Mouse (Mus musculus) MEL (cell line): ENCODE data around the gene Bsnd. TPM values are rescaled to one million over a fixed set of nuclear protein-coding genes. Genes with fewer than 3 reads are reported as not detected.

ENCODE experiments used
- DNase-seq: peaks from one replicate; pipeline ENCODE4 v3.0.0; 2011; ENCODE audit warnings: low read depth, low spot score
- H3K27ac ChIP-seq: 2 replicates; pipeline ENCODE4 v1.5.1; 2012; ENCODE audit warnings: low read depth, mild to moderate bottlenecking, control low read depth, low read length, moderate library complexity; ENCODE audit not compliant: control insufficient read depth
- H3K27me3 ChIP-seq, 2 experiments: fragments of 150-350 bp in 1 of 2; sonication (generic) in 1 of 2; 2 replicates each; pipeline ENCODE4 v1.6.1; 2012; ENCODE audit warnings: low read length in 2 of 2, mild to moderate bottlenecking in 2 of 2, improper control_type of control experiment in 1 of 2, moderate library complexity in 1 of 2; ENCODE audit not compliant: insufficient read depth in 2 of 2, control insufficient read depth in 1 of 2
- H3K36me3 ChIP-seq, 2 experiments: 2 replicates each; pipeline ENCODE4 v1.6.1; 2012 to 2014; ENCODE audit warnings: low read length in 2 of 2, improper control_type of control experiment in 1 of 2, inconsistent platforms in 1 of 2, mild to moderate bottlenecking in 1 of 2; ENCODE audit not compliant: insufficient read depth in 2 of 2, control insufficient read depth in 1 of 2
- H3K4me1 ChIP-seq, 2 experiments: fragments of 150-350 bp in 1 of 2; sonication (generic) in 1 of 2; 2 replicates each; pipeline ENCODE4 v1.6.1; 2012; ENCODE audit warnings: low read length in 2 of 2, improper control_type of control experiment in 1 of 2, mild to moderate bottlenecking in 1 of 2; ENCODE audit not compliant: insufficient read depth in 2 of 2, control insufficient read depth in 1 of 2
- H3K4me3 ChIP-seq, 2 experiments: fragments of 150-350 bp in 1 of 2; sonication (generic) in 1 of 2; 2 replicates each; pipeline ENCODE4 v1.5.1; 2012; ENCODE audit warnings: low read depth in 2 of 2, low read length in 2 of 2, mild to moderate bottlenecking in 2 of 2, moderate library complexity in 2 of 2, control low read depth in 1 of 2, improper control_type of control experiment in 1 of 2; ENCODE audit not compliant: control insufficient read depth in 1 of 2, insufficient read depth in 1 of 2
- H3K79me2 ChIP-seq: 2 replicates; pipeline ENCODE4 v1.6.1; 2012; ENCODE audit warnings: mild to moderate bottlenecking, low read length, moderate library complexity; ENCODE audit not compliant: control insufficient read depth, poor library complexity, insufficient read depth
- H3K9ac ChIP-seq: 2 replicates; pipeline ENCODE4 v1.6.1; 2012; ENCODE audit warnings: low read depth, mild to moderate bottlenecking, control low read depth, low read length, moderate library complexity; ENCODE audit not compliant: control insufficient read depth, poor library complexity, severe bottlenecking
- H3K9me3 ChIP-seq: fragments of 150-350 bp; sonication (generic); replicated peaks from 2 replicates; pipeline ENCODE4 v1.6.1; 2012; ENCODE audit warnings: mild to moderate bottlenecking, low read length, improper control_type of control experiment, moderate library complexity; ENCODE audit not compliant: insufficient read depth
- CHD1 ChIP-seq: IDR thresholded peaks from 2 replicates; pipeline ENCODE4 v1.6.1; 2012; ENCODE audit warnings: low read depth, mild to moderate bottlenecking, inconsistent platforms, low read length, improper control_type of control experiment
- E2F4 ChIP-seq: IDR thresholded peaks from 2 replicates; pipeline ENCODE4 v1.6.1; 2011; ENCODE audit warnings: low read depth, low read length, improper control_type of control experiment, borderline replicate concordance
- EP300 ChIP-seq, 2 experiments: IDR thresholded peaks; 2 replicates each; pipeline ENCODE4 v1.6.1; 2011; ENCODE audit warnings: improper control_type of control experiment in 2 of 2, low read length in 2 of 2, low read depth in 1 of 2, mild to moderate bottlenecking in 1 of 2
- ETS1 ChIP-seq: IDR thresholded peaks from 2 replicates; pipeline ENCODE4 v1.6.1; 2012; ENCODE audit warnings: low read depth, mild to moderate bottlenecking, inconsistent platforms, low read length, improper control_type of control experiment, moderate library complexity
- GABPA ChIP-seq: IDR thresholded peaks from 2 replicates; pipeline ENCODE4 v1.6.1; 2012; ENCODE audit warnings: low read depth, mild to moderate bottlenecking, inconsistent platforms, low read length, improper control_type of control experiment, moderate library complexity
- GATA1 ChIP-seq: IDR thresholded peaks from 2 replicates; pipeline ENCODE4 v1.6.1; 2011; ENCODE audit warnings: low read depth, low read length, improper control_type of control experiment
- HCFC1 ChIP-seq: IDR thresholded peaks from 2 replicates; pipeline ENCODE4 v1.6.1; 2012; ENCODE audit warnings: low read depth, mild to moderate bottlenecking, inconsistent platforms, low read length, improper control_type of control experiment, moderate library complexity
- KAT2A ChIP-seq: conservative IDR thresholded peaks from 2 replicates; pipeline ENCODE4 v1.6.1; 2012; ENCODE audit warnings: low read depth, low read length, improper control_type of control experiment, inconsistent platforms
- MAFK ChIP-seq: IDR thresholded peaks from 2 replicates; pipeline ENCODE4 v1.6.1; 2011; ENCODE audit warnings: low read depth, mild to moderate bottlenecking, low read length, improper control_type of control experiment, borderline replicate concordance
- MAZ ChIP-seq: IDR thresholded peaks from 2 replicates; pipeline ENCODE4 v1.6.1; 2012; ENCODE audit warnings: low read depth, mild to moderate bottlenecking, inconsistent platforms, low read length, improper control_type of control experiment
- MXI1 ChIP-seq: IDR thresholded peaks from 2 replicates; pipeline ENCODE4 v1.6.1; 2011; ENCODE audit warnings: mild to moderate bottlenecking, low read depth, low read length, improper control_type of control experiment
- MYB ChIP-seq: IDR thresholded peaks from 2 replicates; pipeline ENCODE4 v1.6.1; 2011; ENCODE audit warnings: mild to moderate bottlenecking, low read depth, low read length, improper control_type of control experiment
- MYC ChIP-seq: IDR thresholded peaks from 2 replicates; pipeline ENCODE4 v1.6.1; 2011; ENCODE audit warnings: low read depth, mild to moderate bottlenecking, low read length, improper control_type of control experiment, moderate library complexity
- NRF1 ChIP-seq: IDR thresholded peaks from 2 replicates; pipeline ENCODE4 v1.6.1; 2014; ENCODE audit warnings: low read depth, mild to moderate bottlenecking, inconsistent platforms, low read length, improper control_type of control experiment, moderate library complexity; ENCODE audit not compliant: poor library complexity, insufficient read depth, severe bottlenecking
- POLR2A ChIP-seq, 2 experiments: IDR thresholded peaks; 2 replicates each; pipeline ENCODE4 v1.6.1; 2011 to 2012; ENCODE audit warnings: low read length in 2 of 2, mild to moderate bottlenecking in 2 of 2, control low read depth in 1 of 2, improper control_type of control experiment in 1 of 2, low read depth in 1 of 2, moderate library complexity in 1 of 2; ENCODE audit not compliant: control insufficient read depth in 1 of 2, insufficient read depth in 1 of 2, poor library complexity in 1 of 2
- RCOR1 ChIP-seq: IDR thresholded peaks from 2 replicates; pipeline ENCODE4 v1.6.1; 2012; ENCODE audit warnings: low read depth, mild to moderate bottlenecking, inconsistent platforms, low read length, improper control_type of control experiment
- SMC3 ChIP-seq: IDR thresholded peaks from 2 replicates; pipeline ENCODE4 v1.6.1; 2011; ENCODE audit warnings: low read depth, low read length, improper control_type of control experiment
- TAL1 ChIP-seq: IDR thresholded peaks from 2 replicates; pipeline ENCODE4 v1.6.1; 2012; ENCODE audit warnings: mild to moderate bottlenecking, inconsistent platforms, low read length, moderate library complexity, mixed read lengths
- TBP ChIP-seq: IDR thresholded peaks from 2 replicates; pipeline ENCODE4 v1.8.0; 2011; ENCODE audit warnings: low read depth, low read length, improper control_type of control experiment
- ZMIZ1 ChIP-seq: IDR thresholded peaks from 2 replicates; pipeline ENCODE4 v1.6.1; 2012; ENCODE audit warnings: low read depth, mild to moderate bottlenecking, inconsistent platforms, low read length, improper control_type of control experiment, moderate library complexity
- ZNF384 ChIP-seq: IDR thresholded peaks from 2 replicates; pipeline ENCODE4 v1.6.1; 2012; ENCODE audit warnings: low read depth, mild to moderate bottlenecking, inconsistent platforms, low read length, improper control_type of control experiment
- polyA plus RNA-seq, 2 experiments: library from polyadenylated mRNA; stranded (reverse) in 1 of 2; unstranded in 1 of 2; fragments of >175 nt in 1 of 2; fragments of >200 nt in 1 of 2; gene quantifications; 2 replicates each; pipeline versions ENCODE4 v1.2.1 to v1.2.4; 2012; ENCODE audit warnings: low replicate concordance in 2 of 2, low read depth in 1 of 2; ENCODE audit not compliant: insufficient read length in 2 of 2, insufficient read depth in 1 of 2, missing spikeins in 1 of 2
- total RNA-seq: library from RNA; depleted of rRNA; stranded (reverse); fragments of 300-350 nt; gene quantifications from 2 replicates; pipeline ENCODE4 v1.2.3, GENCODE M21; 2012

Gene Bsnd
- total and polyA plus RNA-seq, 3 experiments: 0.04 TPM; not detected in 2

- no peak for TF ChIP-seq EP300 (IDR thresholded peaks at IDR 0.05; ENCODE audit: low read depth in 1 of 2, low read length in 2 of 2)
- no peak for TF ChIP-seq ETS1
- no peak for TF ChIP-seq TBP
- no peak for TF ChIP-seq NRF1
- TF ChIP-seq KAT2A: no peak
- TF ChIP-seq MAZ: no peak
- TF ChIP-seq, all 39 proteins: peak for 0
- no peaks in the 10 kb centered on the region for H3K36me3 ChIP-seq
- H3K79me2 ChIP-seq: no peaks in the 10 kb centered on the region
- H3K9ac ChIP-seq: no peak overlapping the region
- no peak overlapping the region for H3K27ac ChIP-seq
- peaks cover 2% of the 10 kb centered on the region in 2 experiments; a peak in 2 of 4 replicates for H3K27me3 ChIP-seq
- no peak for DNase-seq
- H3K9me3 ChIP-seq: no peaks in the 10 kb centered on the region
- no peaks in the 10 kb centered on the region for H3K4me1 ChIP-seq
- no peak overlapping the region for H3K4me3 ChIP-seq
These were observed 8.0 kb upstream of the Bsnd start for GRCm38 (mm10) chr4:106500066-106500465.

- Histone ChIP-seq H3K27ac (no peak overlapping the region), H3K4me1 (no peaks in the 10 kb centered on the region), H3K9ac (no peak overlapping the region), H3K9me3 (no peaks in the 10 kb centered on the region), H3K79me2 (no peaks in the 10 kb centered on the region), H3K27me3 (peaks cover 2% of the 10 kb centered on the region in 2 experiments; a peak in 2 of 4 replicates), H3K36me3 (no peaks in the 10 kb centered on the region), H3K4me3 (no peak overlapping the region)
- DNase-seq: no peak
- TF ChIP-seq HCFC1: no peak
- TF ChIP-seq MAFK: no peak
- no peak for TF ChIP-seq CHD1
- TF ChIP-seq SMC3: no peak
- no peak for TF ChIP-seq GATA1
- no peak for TF ChIP-seq MYB
- no peak for TF ChIP-seq MYC
- TF ChIP-seq GABPA: no peak
- no peak for TF ChIP-seq E2F4
- no peak for TF ChIP-seq ZMIZ1
- no peak for TF ChIP-seq POLR2A (IDR thresholded peaks at IDR 0.05; ENCODE audit: control insufficient read depth in 1 of 2, insufficient read depth in 1 of 2, low read depth in 1 of 2, low read length in 2 of 2, poor library complexity in 1 of 2)
- no peak for TF ChIP-seq ZNF384
- TF ChIP-seq TAL1: no peak
- no peak for TF ChIP-seq ETS1
- no peak for TF ChIP-seq RCOR1
- no peak for TF ChIP-seq MXI1
These were observed 6.4 kb upstream of the Bsnd start for GRCm38 (mm10) chr4:106498471-106498844.
